Mouse (Mus musculus) ES-E14 (cell line): Measurements from ENCODE around the gene Gpn2.

ENCODE experiments used
- HCFC1 ChIP-seq: IDR thresholded peaks from 2 replicates; pipeline ENCODE4 v1.6.1; 2012; ENCODE audit warnings: low read length, inconsistent platforms, borderline replicate concordance; ENCODE audit not compliant: insufficient read depth
- MAFK ChIP-seq: IDR thresholded peaks from 2 replicates; pipeline ENCODE4 v1.6.1; 2014; ENCODE audit warnings: mild to moderate bottlenecking, low read depth, low read length, inconsistent platforms; ENCODE audit not compliant: insufficient read depth
- ZC3H11A ChIP-seq: IDR thresholded peaks from 2 replicates; pipeline ENCODE4 v1.6.1; 2012; ENCODE audit warnings: low read depth, mild to moderate bottlenecking, inconsistent platforms, low read length, borderline replicate concordance
- ZNF384 ChIP-seq: IDR thresholded peaks from 2 replicates; pipeline ENCODE4 v1.6.1; 2012; ENCODE audit warnings: low read depth, low read length, inconsistent platforms

GRCm38 (mm10) chr4:133630326-133630920 is 46.3 kb downstream of the Gpn2 start:
- TF ChIP-seq ZC3H11A (no peak), MAFK (no peak), ZNF384 (no peak), HCFC1 (no peak)
